Mouse (Mus musculus) cerebellum, adult 11-12 months (tissue): Measurements from ENCODE around the gene Olfr1444.

Source experiments
- DNase-seq: peaks from one replicate; pipeline ENCODE4 v3.0.0; 2022

Gene Olfr1444

GRCm38 (mm10) chr19:12856983-12857382 is at the start of gene Olfr1444:
Gene Olfr1444 (plus strand): TSS chr19:12857283.
- DNase-seq: no peak

GRCm38 (mm10) chr19:12812644-12813364 is 44.3 kb upstream of the Olfr1444 start:
- DNase-seq: no peak

- no peak for DNase-seq
Observed at GRCm38 (mm10) chr19:12813883-12814282, 43.2 kb upstream of the Olfr1444 start.

GRCm38 (mm10) chr19:12818507-12818906 is 38.6 kb upstream of the Olfr1444 start:
- no peak for DNase-seq

DNA sequence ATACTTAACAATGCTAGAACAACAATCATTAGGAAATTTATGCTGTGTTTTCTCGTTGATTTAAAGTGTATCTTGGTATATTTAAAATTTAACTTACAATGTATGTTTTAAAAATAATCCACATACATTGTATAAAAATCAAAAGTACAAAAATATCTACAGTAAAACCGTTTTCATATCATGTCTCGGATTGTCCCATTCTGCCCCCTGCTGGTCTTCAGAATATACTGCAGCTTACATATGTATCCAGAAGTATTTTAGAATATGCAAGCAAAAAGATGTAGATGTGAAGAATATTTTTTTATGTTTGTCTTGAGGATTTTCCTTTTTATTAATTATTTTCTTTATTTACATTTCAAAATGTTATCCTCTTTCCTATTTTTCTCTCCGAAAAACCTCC is 36.7 kb upstream of the Olfr1444 start:
- no peak for DNase-seq

- DNase-seq: no peak
Observed at GRCm38 (mm10) chr19:12824549-12824948, 32.5 kb upstream of the Olfr1444 start.

- no peak for DNase-seq
Observed at GRCm38 (mm10) chr19:12830823-12831430, 26.2 kb upstream of the Olfr1444 start.

DNA sequence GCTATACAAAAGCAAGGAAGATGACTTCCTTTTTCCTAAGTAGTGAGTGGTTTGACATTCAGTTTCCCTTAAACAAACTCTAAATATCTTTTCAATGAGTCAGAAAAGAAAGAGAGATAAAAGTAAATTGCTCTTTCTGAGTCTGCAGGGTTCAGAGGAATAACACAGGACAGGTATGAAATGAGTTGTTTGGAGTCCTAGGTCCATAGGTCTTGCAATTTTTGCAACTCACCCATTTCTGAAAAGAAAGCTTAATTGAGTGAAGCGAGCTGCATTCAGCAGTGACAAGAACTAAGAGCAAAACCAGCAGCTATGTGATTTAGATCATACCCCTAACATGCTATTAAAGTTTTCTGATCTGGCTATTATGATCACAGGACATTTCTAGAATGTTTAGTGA is 25.5 kb upstream of the Olfr1444 start:
- DNase-seq: no peak

GRCm38 (mm10) chr19:12833625-12834024 is 23.5 kb upstream of the Olfr1444 start:
- no peak for DNase-seq

- no peak for DNase-seq
Observed at GRCm38 (mm10) chr19:12838507-12838906, 18.6 kb upstream of the Olfr1444 start.

DNA sequence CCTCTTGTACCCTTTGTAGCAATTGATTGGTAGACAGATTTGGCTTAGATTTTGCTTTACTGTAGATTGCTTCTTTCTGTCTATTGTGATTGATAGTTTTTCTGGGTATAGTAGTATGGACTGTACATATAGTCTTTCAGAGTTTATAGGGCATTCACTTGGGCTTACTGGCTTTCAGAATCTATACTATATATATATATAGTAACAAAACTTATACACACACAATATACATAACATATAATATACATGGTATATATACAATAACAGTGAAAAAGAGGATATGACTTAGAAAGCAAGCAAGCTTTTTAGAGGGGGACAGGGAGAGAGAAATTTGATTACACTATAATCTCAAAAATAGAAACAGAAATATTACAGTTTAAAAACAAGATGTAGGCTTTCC is 10.7 kb upstream of the Olfr1444 start, which contains the start of gene Gm5244:
Gene Gm5244, plus strand, starts transcription at position 301 of the 400 bp plus-strand sequence.
- no peak for DNase-seq

DNA sequence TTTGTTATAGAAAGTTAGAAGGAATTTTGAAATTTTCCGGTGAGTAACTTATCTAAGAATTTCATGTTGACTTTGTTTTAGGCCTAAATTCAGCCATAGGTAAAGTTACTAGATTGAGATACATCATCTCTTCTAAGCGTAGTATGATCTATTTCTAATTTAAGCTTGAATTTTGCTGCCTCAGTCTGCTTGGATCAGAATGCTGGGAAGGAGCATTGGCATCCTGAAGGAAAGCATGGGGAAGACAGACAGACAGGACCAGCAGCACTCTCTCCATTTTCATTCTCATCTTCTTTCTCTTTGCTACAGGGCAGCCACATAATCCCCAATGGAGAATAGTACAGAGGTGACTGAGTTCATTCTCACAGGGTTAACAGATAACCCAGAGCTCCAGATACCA is 26.5 kb downstream of the Olfr1444 start, which contains the start of gene Olfr1445:
Gene Olfr1445, plus strand, starts transcription at position 301 of the 400 bp plus-strand sequence.
- DNase-seq: no peak

GRCm38 (mm10) chr19:12893424-12893823 is 36.3 kb downstream of the Olfr1444 start, which contains the start of gene Olfr1446:
Gene Olfr1446 (minus strand): TSS chr19:12893524.
- no peak for DNase-seq

- DNase-seq: no peak
Observed at GRCm38 (mm10) chr19:12903643-12904042, 46.6 kb downstream of the Olfr1444 start, which contains the start of gene Olfr1447. Gene Olfr1447 (minus strand): TSS chr19:12903743.
